Mouse (Mus musculus): ENCODE data around the gene Mterf1b.
"Not testable (repeated sequence)": the region's sequence is repeated elsewhere in the genome, so short reads cannot be mapped to it uniquely, and the experiment has no call there.

- not testable (repeated sequence) for TF ChIP-seq CTCF (conservative IDR thresholded peaks at IDR 0.05 in 1 of 2, IDR thresholded peaks at IDR 0.05 in 1 of 2; ENCODE audit: low read depth in 2 of 2, low read length in 2 of 2); POLR2A (IDR thresholded peaks at IDR 0.05; ENCODE audit: low read depth, low read length); MAX (IDR thresholded peaks at IDR 0.05; ENCODE audit: low read length); POLR2AphosphoS2 (IDR thresholded peaks at IDR 0.05; ENCODE audit: low read depth, low read length); KAT2A (IDR thresholded peaks at IDR 0.05; ENCODE audit: insufficient replicate concordance, low read length); SIN3A (IDR thresholded peaks at IDR 0.05; ENCODE audit: low read length); NRF1 (IDR thresholded peaks at IDR 0.05; ENCODE audit: low read depth, low read length); TCF12 (IDR thresholded peaks at IDR 0.05; ENCODE audit: low read depth, low read length)
Measured at GRCm38 (mm10) chr5:4210082-4210481, 17.9 kb downstream of the Mterf1b start.

All from CH12.LX (cell line).